Mouse (Mus musculus) stomach, embryonic 14.5 days (tissue): ENCODE results near the gene Neurod2. TPM values are rescaled to one million over a fixed set of nuclear protein-coding genes. Genes with fewer than 3 reads are reported as not detected.

Source experiments
- ATAC-seq: fragments of 200-750 bp; cut with Nextera tagmentation; 2 replicates; pipeline ENCODE4 v1.8.0; 2017; ENCODE audit warnings: low read depth, moderate TSS enrichment; ENCODE audit not compliant: insufficient number of reproducible peaks, insufficient read depth, low FRiP score
- H3K27ac ChIP-seq: fragments of 300-500 bp; sonication (generic); 2 replicates; pipeline ENCODE4 v1.5.1; 2014; ENCODE audit warnings: mild to moderate bottlenecking, low read length, moderate library complexity, mixed read lengths
- H3K27me3 ChIP-seq: fragments of 300-500 bp; sonication (generic); 2 replicates; pipeline ENCODE4 v1.6.1; 2014; ENCODE audit warnings: low read length, control low read depth, mixed read lengths; ENCODE audit not compliant: control insufficient read depth, insufficient read depth
- H3K36me3 ChIP-seq: fragments of 300-500 bp; sonication (generic); 2 replicates; pipeline ENCODE4 v1.6.1; 2014; ENCODE audit warnings: mild to moderate bottlenecking, control low read depth, low read length, moderate library complexity, mixed read lengths; ENCODE audit not compliant: control insufficient read depth, insufficient read depth
- H3K4me1 ChIP-seq: fragments of 300-500 bp; sonication (generic); 2 replicates; pipeline ENCODE4 v1.6.1; 2014; ENCODE audit warnings: low read length, control low read depth, mixed read lengths; ENCODE audit not compliant: control insufficient read depth, insufficient read depth
- H3K4me2 ChIP-seq: fragments of 300-500 bp; sonication (generic); replicated peaks from 2 replicates; pipeline ENCODE4 v1.6.1; 2014; ENCODE audit warnings: low read depth, low read length, control low read depth
- H3K4me3 ChIP-seq: fragments of 300-500 bp; sonication (generic); 2 replicates; pipeline ENCODE4 v1.5.1; 2014; ENCODE audit warnings: low read depth, low read length, control low read depth
- H3K9ac ChIP-seq: fragments of 300-500 bp; sonication (generic); replicated peaks from 2 replicates; pipeline ENCODE4 v1.6.1; 2014; ENCODE audit warnings: low read depth, mild to moderate bottlenecking, control low read depth, low read length, moderate library complexity, mixed read lengths
- H3K9me3 ChIP-seq: fragments of 300-500 bp; sonication (generic); 2 replicates; pipeline ENCODE4 v1.6.1; 2016; ENCODE audit warnings: low read depth, low read length, control low read depth; ENCODE audit not compliant: control insufficient read depth
- whole genome bisulfite sequencing: fragments of 180-500 bp; shearing (Covaris S2); extraction: QIAGEN DNeasy Blood & Tissue Kit; methylation state at CpG from one replicate; pipeline ENCODE4 v1.1.7; 2014; 5-methylcytosine and 5-hydroxymethylcytosine counted together
- polyA plus RNA-seq: library from polyadenylated mRNA; unstranded; fragments of >200 nt; fragmentation: Nextera tagmentation; extraction: Ambion mirVana; gene quantifications from 2 replicates; pipeline ENCODE4 v1.2.1, GENCODE M21; 2014

Neurod2 gene
- polyA plus RNA-seq, 1 experiment from 2014 or later, result not detected

GRCm38 (mm10) chr11:98296916-98297315 lies 32.5 kb downstream of the Neurod2 start:
- Histone ChIP-seq H3K9me3 (no peaks in the 10 kb centered on the region), H3K27ac (no peak overlapping the region), H3K27me3 (no peaks in the 10 kb centered on the region), H3K36me3 (no peaks in the 10 kb centered on the region), H3K4me2 (no peak overlapping the region), H3K4me1 (peaks cover 22% of the 10 kb centered on the region), H3K4me3 (no peak overlapping the region), H3K9ac (no peak overlapping the region)
- 45% methylated on average over 2 of the region's 2 CpGs for WGBS
- ATAC-seq, result no peak

GRCm38 (mm10) chr11:98296277-98296676 lies 33.2 kb downstream of the Neurod2 start:
- H3K9me3 ChIP-seq, result no peaks in the 10 kb centered on the region
- no peak overlapping the region for H3K9ac ChIP-seq
- no peak overlapping the region for H3K4me3 ChIP-seq
- H3K27me3 ChIP-seq, result no peaks in the 10 kb centered on the region
- H3K36me3 ChIP-seq, result no peaks in the 10 kb centered on the region
- no peak for ATAC-seq
- WGBS, result 9% methylated on average over 5 of the region's 5 CpGs
- H3K4me1 ChIP-seq, result peaks cover 22% of the 10 kb centered on the region
- H3K27ac ChIP-seq, result no peak overlapping the region
- H3K4me2 ChIP-seq, result no peak overlapping the region

- ATAC-seq, result no peak
- Histone ChIP-seq H3K36me3 (no peaks in the 10 kb centered on the region), H3K4me1 (peaks cover 22% of the 10 kb centered on the region), H3K27ac (0 out of 2 replicates have a peak overlapping the region, but pooled peaks have one; percentile 45), H3K27me3 (no peaks in the 10 kb centered on the region), H3K9ac (peak overlapping the region; percentile 37; the same call in 1 of the 2 replicates), H3K9me3 (no peaks in the 10 kb centered on the region), H3K4me3 (peak overlapping the region; percentile 48), H3K4me2 (peak overlapping the region; percentile 85)
- 6% methylated on average over 9 of the region's 9 CpGs for WGBS
Observed at GRCm38 (mm10) chr11:98295013-98295585, 34.3 kb downstream of the Neurod2 start.

- Histone ChIP-seq H3K4me3 (peak overlapping the region; percentile 48), H3K4me2 (peak overlapping the region; percentile 85), H3K36me3 (no peaks in the 10 kb centered on the region), H3K27ac (0 out of 2 replicates have a peak overlapping the region, but pooled peaks have one; percentile 45), H3K9ac (peak overlapping the region; percentile 37), H3K27me3 (no peaks in the 10 kb centered on the region), H3K9me3 (no peaks in the 10 kb centered on the region), H3K4me1 (peaks cover 22% of the 10 kb centered on the region)
- WGBS, result 2% methylated on average over 56 of the region's 58 CpGs
- ATAC-seq, result peak; percentile 54
Observed at GRCm38 (mm10) chr11:98294188-98295012, 35.0 kb downstream of the Neurod2 start.

GRCm38 (mm10) chr11:98293070-98293469 lies 36.4 kb downstream of the Neurod2 start:
- no peak overlapping the region for H3K27ac ChIP-seq

GRCm38 (mm10) chr11:98290906-98291305 lies 38.5 kb downstream of the Neurod2 start:
- H3K4me1 ChIP-seq, result no peaks in the 10 kb centered on the region
- H3K4me3 ChIP-seq, result no peak overlapping the region
- H3K9me3 ChIP-seq, result no peaks in the 10 kb centered on the region
- H3K27ac ChIP-seq, result no peak overlapping the region
- no peaks in the 10 kb centered on the region for H3K27me3 ChIP-seq
- H3K36me3 ChIP-seq, result no peaks in the 10 kb centered on the region
- 66% methylated on average over 2 of the region's 2 CpGs for WGBS
- H3K4me2 ChIP-seq, result no peak overlapping the region
- ATAC-seq, result no peak
- no peak overlapping the region for H3K9ac ChIP-seq

More at GRCm38 (mm10) chr11:98293070-98293469, 36.4 kb downstream of the Neurod2 start:
- no peaks in the 10 kb centered on the region for H3K27me3 ChIP-seq
- no peak overlapping the region for H3K9ac ChIP-seq
- H3K4me2 ChIP-seq, result no peak overlapping the region
- no peaks in the 10 kb centered on the region for H3K9me3 ChIP-seq
- 30% methylated on average over 2 of the region's 2 CpGs for WGBS
- H3K4me1 ChIP-seq, result peaks cover 14% of the 10 kb centered on the region
- ATAC-seq, result no peak
- H3K36me3 ChIP-seq, result no peaks in the 10 kb centered on the region
- no peak overlapping the region for H3K4me3 ChIP-seq

GRCm38 (mm10) chr11:98289873-98290272 lies 39.6 kb downstream of the Neurod2 start:
- Histone ChIP-seq H3K4me1 (no peaks in the 10 kb centered on the region), H3K9ac (no peak overlapping the region), H3K27ac (no peak overlapping the region), H3K36me3 (no peaks in the 10 kb centered on the region), H3K4me2 (no peak overlapping the region), H3K9me3 (no peaks in the 10 kb centered on the region), H3K27me3 (no peaks in the 10 kb centered on the region), H3K4me3 (no peak overlapping the region)
- no peak for ATAC-seq
- 47% methylated on average over 13 of the region's 13 CpGs for WGBS

- H3K4me3 ChIP-seq, result no peak overlapping the region
- no peak overlapping the region for H3K4me2 ChIP-seq
- 49% methylated on average over 7 of the region's 7 CpGs for WGBS
- H3K4me1 ChIP-seq, result 0 out of 2 replicates have a peak, but pooled peaks cover 6% of the 10 kb centered on the region
- H3K9me3 ChIP-seq, result no peaks in the 10 kb centered on the region
- H3K9ac ChIP-seq, result no peak overlapping the region
- no peaks in the 10 kb centered on the region for H3K27me3 ChIP-seq
- H3K27ac ChIP-seq, result no peak overlapping the region
- H3K36me3 ChIP-seq, result no peaks in the 10 kb centered on the region
- no peak for ATAC-seq
Observed at GRCm38 (mm10) chr11:98287961-98288360, 41.5 kb downstream of the Neurod2 start.
